Mouse (Mus musculus) urinary bladder, adult 18-20 months (tissue): ENCODE results near the gene Brd1.
"Not testable (repeated sequence)": the region's sequence is repeated elsewhere in the genome, so short reads cannot be mapped to it uniquely, and the experiment has no call there.

ENCODE experiments used
- DNase-seq, 2 experiments: peaks; one replicate each; pipeline ENCODE4 v3.0.0; 2022; ENCODE audit warnings: low spot score in 2 of 2, mixed read lengths in 2 of 2

The Brd1 gene

GRCm38 (mm10) chr15:88730717-88731116, 3.3 kb downstream of the Brd1 start:
- no peak for DNase-seq

DNA sequence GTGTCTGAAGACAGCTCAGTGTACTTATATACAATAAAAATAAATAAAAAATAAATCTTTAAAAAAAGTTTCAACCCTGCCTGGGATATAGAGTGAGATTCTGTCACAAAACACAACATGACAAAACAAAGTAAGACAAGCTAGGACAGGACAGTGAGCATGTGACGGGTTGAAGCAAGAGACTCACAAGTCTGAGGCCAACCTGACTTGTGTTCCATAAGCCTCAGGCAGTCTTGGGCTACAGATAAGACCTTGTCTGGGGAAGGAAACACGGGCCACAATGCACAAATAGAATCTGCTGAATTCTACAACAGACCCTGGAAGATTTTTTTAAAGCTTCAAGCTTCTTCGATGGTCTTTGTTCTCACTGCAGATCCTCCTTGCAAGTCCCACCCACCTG, 6.8 kb downstream of the Brd1 start:
- DNase-seq, result no peak

- no peak for DNase-seq
Measured at GRCm38 (mm10) chr15:88725036-88725435, 9.0 kb downstream of the Brd1 start.

- DNase-seq, result no peak
Measured at GRCm38 (mm10) chr15:88724311-88724710, 9.7 kb downstream of the Brd1 start.

DNA sequence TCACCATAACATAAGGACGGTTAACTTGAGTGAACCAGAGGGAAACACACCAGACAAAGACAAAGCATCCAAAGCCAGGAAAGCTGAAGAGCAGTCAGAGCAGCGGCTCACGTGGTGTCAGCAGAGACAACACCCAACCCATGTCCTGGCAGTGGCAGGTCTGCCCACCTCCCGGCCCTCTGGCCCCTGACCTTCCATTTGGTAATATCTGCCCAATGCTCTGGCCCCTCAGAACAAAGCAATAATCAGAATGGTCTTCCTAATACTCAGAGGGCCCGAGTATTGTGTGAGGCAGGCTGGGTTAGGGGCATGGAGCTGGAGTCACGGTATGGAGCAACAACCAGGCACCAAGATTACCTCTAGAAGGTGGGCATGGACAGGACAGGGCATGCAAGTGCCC, 10.8 kb downstream of the Brd1 start:
- DNase-seq, result no peak

- DNase-seq, result no peak
Measured at GRCm38 (mm10) chr15:88717239-88717638, 16.8 kb downstream of the Brd1 start.

- no peak for DNase-seq
Measured at GRCm38 (mm10) chr15:88716350-88716749, 17.7 kb downstream of the Brd1 start.

DNA sequence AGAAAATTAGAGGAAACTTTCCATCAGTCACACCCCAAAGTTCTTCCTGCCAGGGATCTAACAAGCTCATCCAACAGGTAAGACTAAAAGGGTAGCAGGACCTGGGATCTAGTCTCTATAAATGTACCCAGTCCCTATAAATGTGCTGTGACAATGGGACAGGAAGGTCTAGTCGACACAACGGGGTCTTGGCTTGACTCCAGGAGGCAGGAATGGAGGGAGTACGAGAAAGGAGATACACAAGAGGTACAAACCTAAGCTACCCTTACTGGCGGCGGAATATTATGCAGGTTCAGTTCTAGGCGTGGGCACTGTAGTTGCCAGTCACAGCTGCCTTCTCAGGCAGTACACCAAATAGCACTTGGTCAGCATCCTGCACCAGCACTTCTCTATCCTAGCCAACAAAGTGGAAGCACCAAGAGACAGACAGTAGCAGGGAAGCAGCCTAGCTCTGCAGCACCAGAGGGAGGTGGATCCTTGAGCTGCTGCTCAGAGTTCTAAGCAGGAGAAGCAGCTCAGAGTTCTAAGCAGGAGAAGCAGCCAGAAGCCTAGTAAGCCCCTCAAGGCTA, 19.9 kb downstream of the Brd1 start:
- no peak for DNase-seq

DNA sequence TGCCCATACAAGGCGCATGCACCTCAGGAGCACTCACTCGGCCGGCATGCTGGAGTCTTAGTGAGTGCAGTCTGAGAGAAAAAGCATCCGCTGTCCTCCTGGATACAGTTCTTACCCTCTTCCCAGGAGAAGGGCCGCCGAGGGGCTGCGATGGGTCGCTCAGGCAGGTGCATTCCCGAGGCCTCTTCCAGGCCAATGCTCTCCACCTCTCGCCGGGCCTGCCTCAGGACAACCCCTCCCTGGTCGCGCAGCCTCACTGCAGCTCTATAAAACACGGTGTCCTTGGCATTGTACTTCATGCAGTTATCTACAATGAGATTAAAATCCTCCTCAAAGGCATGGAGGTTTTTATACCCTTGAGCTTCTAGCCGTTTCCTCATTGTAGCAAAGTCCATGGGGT, 21.5 kb downstream of the Brd1 start:
- DNase-seq, result no peak

DNA sequence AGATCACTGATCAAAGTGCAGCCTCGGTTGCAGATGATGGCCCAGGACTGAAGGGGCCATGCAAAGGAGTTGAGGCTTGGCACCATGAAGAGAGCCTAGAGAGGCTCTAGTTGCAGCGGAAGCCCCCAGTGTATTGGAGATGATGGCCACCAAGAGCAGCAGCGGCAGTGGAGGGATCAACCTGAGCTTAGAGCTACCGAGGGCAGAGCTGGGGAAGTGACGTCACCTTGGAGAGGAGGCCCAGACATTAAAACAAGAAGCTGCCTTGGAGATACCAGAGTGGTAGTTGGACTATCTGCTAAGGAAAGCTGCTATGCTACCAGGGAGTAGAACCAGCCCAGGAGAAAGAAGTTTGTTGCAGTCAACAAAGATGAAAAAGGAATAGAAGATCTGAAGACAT, 24.2 kb downstream of the Brd1 start:
- no peak for DNase-seq

DNA sequence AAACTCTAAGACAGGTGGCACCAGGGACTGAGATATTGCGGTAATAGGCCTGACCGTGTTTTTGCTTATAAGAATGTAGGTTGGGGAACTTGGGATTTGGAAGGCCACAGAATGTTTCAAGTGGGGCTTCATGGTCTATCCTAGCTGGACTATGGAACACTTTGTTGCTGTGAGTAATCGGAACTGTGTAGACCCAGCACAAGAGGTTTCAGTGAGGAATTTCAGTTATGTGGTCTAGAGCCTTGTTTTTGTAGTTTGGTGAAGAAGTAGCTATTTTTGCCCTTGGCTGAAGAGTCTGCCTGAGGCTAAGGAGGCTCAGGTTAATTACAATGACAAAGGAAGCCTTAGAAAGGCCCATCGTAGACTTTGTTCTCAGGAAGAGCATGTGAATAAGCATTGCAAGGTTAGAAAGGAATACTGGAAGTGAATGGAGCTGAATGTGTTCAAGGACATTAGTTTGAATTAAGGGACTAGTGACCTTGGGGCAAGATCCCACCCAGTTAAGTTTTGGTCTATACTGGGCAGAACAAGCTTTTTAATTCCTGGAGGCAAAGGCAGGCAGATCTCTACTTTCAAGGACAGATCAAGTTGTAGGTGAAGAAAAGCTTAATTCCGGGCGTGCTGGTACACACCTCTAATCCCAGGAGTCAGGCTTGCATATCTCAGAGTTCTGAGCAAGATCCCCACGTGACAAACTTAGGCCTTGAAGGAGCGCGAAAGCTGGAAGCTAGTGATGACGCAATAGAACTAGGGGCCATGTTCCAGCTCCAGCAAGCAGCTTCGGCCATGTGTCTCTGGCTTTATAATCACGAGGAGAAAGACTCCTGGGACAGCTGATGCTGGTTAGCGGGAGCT, 25.1 kb downstream of the Brd1 start:
- no peak for DNase-seq

DNA sequence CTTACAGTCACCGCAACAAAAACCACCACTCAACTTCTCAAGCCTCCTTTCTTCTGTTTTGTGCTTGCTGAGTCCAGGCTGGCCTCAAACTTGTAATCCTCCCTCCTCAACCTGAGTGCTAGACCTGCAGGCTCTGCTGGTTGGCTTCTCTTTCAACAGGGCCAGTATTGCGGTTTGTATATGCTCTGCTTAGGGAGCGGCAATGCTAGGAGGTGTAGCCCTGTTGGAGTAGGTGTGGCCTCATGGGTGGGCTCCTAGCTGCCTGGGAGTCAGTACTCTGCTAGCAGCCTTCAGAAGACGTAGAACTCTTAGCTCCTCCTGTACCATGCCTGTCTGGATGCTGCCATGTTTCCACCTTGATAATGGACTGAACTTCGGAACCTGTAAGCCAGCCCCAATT, 25.8 kb downstream of the Brd1 start:
- DNase-seq, result no peak

DNA sequence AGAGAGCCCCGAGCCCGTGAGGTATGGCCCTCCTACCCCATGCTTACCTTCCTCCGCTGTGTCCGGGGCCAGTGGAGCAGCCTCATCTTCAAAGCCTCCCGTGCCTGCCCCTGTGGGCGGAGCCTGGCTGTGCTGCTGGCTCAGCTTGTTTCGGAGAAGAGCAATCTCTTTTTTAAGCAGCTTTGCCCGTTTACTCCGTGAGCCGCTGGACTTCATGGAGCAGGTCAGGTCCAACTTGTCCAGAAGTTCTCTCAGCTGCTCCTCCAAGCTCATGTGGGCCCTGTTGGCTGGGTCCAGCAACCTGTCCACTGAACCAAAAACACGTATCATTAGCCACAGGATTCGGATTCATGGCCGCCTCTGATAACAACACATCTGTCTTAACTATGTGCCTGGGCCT, 27.0 kb downstream of the Brd1 start:
- not testable (repeated sequence) for DNase-seq

- no peak for DNase-seq
Measured at GRCm38 (mm10) chr15:88706320-88706719, 27.7 kb downstream of the Brd1 start.

- DNase-seq, result no peak
Measured at GRCm38 (mm10) chr15:88704284-88704683, 29.7 kb downstream of the Brd1 start.

DNA sequence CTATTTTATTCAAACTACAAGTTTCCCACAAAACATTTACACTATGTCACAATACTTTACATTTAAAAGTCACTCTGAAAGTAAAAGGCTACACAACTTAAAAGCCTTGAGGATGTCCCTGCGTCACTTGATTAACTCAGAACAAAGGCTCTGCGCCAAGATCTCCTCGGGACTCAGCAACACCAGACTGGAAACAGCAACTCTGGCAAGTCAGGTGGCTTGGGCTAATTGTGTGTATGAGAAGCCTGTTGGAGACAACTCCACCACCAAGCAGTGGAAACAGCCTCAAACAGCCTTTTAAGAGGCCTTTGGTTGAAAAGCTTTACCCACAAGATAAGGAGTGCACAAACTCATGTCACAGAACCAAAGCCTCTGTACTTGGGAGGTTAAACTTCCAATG, 31.5 kb downstream of the Brd1 start:
- no peak for DNase-seq

- no peak for DNase-seq
Measured at GRCm38 (mm10) chr15:88700759-88701158, 33.3 kb downstream of the Brd1 start.

GRCm38 (mm10) chr15:88699508-88699907, 34.5 kb downstream of the Brd1 start:
- no peak for DNase-seq

DNA sequence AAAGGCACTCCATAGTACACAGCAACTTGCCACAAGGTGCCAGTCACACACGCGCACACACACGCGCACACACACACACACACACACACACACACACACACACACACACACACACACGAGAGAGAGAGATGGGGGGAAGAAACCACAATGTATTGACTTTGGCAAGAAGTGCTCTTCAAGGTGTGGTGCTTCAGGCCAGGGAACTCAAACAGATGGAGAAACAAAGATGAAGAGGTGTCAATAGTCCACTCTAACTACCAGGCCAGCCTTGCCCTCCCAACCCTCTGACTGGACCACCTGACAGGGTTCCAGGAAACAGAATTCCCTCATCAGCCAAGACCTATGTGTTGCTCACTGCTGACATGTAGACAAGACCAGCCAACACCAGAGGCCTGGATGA, 36.4 kb downstream of the Brd1 start:
- no peak for DNase-seq

DNA sequence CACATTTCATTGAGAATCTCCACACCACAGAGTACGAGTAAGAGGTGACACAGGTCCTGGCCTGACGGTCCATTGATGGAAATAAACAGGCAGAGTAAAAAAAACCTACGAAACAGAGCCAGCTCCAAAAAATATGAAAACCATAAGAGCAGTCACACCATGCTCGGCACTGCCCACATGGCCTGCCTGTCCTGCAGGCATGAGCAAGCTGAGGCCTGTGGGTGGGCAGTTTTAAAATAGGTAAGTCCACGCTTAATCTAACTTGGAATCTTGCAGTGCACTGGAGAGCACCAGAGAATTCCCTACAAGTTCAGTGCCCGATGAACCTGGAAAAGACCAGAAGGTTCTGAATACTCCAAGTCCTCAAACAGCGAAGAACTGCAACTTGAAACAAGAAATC, 38.0 kb downstream of the Brd1 start:
- no peak for DNase-seq

DNA sequence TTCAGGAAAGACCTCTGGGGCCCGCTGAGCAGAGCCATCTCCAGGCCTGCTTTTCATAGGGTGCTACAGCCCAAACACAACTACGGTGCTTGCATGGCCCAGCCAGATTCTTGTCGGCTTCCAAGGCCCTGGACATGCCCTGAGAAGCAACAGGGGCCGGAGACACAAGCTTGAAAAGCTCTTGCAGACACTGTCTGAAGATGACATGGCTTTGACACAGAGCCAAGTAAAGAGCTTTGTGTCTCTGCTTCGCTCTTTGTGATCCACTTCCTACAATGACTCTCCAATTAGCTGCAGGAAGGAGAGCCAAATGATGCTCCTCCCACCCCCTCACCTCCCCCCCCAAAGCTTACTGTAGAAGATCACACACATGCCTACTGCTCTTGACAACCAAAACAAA, 40.0 kb downstream of the Brd1 start:
- DNase-seq, result no peak

DNA sequence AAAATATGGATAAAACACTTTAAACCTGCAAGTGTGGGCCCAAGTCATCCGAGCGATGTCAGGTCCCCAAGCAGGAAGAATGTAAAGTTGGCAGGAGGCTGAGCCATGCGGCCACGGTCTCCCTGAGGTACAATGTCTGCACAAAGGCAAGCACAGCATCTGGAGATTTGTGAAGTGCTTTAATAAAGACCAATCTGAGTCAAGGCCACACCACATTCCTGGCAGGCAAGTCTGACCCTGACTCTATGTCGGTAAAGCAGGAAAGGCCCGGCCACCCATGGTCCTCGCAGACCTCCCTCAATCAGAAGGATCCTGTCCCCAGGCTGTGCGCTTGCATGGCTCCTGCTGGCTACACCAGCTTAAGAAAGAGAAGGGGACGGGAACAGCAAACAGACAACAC, 41.3 kb downstream of the Brd1 start:
- DNase-seq, result no peak

DNA sequence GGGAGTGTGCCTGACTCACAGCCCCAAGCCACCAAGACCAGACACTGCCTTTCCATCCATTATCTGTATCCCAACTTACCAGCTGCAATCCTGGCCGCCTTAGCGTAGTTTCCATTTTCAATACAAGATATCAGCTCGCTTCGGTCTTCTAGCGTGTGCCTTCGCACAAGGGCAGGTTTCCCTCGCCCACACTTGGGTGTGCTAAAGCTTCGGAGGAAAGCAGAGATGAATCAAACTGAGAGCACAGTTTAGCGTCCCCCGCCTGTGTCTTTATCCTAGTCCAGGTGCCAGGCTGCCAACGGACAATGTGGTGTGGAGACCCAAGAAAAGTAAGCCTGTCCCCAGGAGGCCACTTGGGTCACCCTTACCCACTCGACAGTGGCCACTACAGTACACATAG, 42.9 kb downstream of the Brd1 start:
- DNase-seq, result no peak

DNA sequence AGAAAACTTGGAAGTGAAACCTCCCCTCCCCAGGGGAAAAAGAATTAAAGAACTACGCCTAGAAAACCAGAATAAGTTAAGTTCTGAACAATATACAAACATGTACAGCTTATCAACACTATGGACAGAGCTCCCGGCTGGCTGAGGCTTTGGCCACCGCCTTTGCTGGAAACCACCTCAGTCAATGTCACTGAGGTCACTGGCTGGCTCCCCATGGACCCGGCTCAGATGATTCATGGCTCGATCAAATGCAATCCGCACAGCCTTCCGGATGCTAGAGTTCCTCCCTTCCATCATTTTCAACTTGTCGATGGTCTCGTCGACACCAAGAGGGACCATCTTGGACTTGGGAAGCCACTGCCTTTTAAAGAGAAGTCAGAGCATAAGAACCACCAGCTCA, 45.9 kb downstream of the Brd1 start:
- DNase-seq, result no peak
